Mouse (Mus musculus) MEL (cell line): Measurements from ENCODE around the gene Ntrk3. TPM values are rescaled to one million over a fixed set of nuclear protein-coding genes. Genes with fewer than 3 reads are reported as not detected.

Experiments
- DNase-seq: peaks from one replicate; pipeline ENCODE4 v3.0.0; 2011; ENCODE audit warnings: low read depth, low spot score
- H3K27ac ChIP-seq: 2 replicates; pipeline ENCODE4 v1.5.1; 2012; ENCODE audit warnings: low read depth, mild to moderate bottlenecking, control low read depth, low read length, moderate library complexity; ENCODE audit not compliant: control insufficient read depth
- H3K27me3 ChIP-seq, 2 experiments: fragments of 150-350 bp in 1 of 2; sonication (generic) in 1 of 2; 2 replicates each; pipeline ENCODE4 v1.6.1; 2012; ENCODE audit warnings: low read length in 2 of 2, mild to moderate bottlenecking in 2 of 2, improper control_type of control experiment in 1 of 2, moderate library complexity in 1 of 2; ENCODE audit not compliant: insufficient read depth in 2 of 2, control insufficient read depth in 1 of 2
- H3K36me3 ChIP-seq, 2 experiments: 2 replicates each; pipeline ENCODE4 v1.6.1; 2012 to 2014; ENCODE audit warnings: low read length in 2 of 2, improper control_type of control experiment in 1 of 2, inconsistent platforms in 1 of 2, mild to moderate bottlenecking in 1 of 2; ENCODE audit not compliant: insufficient read depth in 2 of 2, control insufficient read depth in 1 of 2
- H3K4me1 ChIP-seq, 2 experiments: fragments of 150-350 bp in 1 of 2; sonication (generic) in 1 of 2; 2 replicates each; pipeline ENCODE4 v1.6.1; 2012; ENCODE audit warnings: low read length in 2 of 2, improper control_type of control experiment in 1 of 2, mild to moderate bottlenecking in 1 of 2; ENCODE audit not compliant: insufficient read depth in 2 of 2, control insufficient read depth in 1 of 2
- H3K4me3 ChIP-seq, 2 experiments: fragments of 150-350 bp in 1 of 2; sonication (generic) in 1 of 2; 2 replicates each; pipeline ENCODE4 v1.5.1; 2012; ENCODE audit warnings: low read depth in 2 of 2, low read length in 2 of 2, mild to moderate bottlenecking in 2 of 2, moderate library complexity in 2 of 2, control low read depth in 1 of 2, improper control_type of control experiment in 1 of 2; ENCODE audit not compliant: control insufficient read depth in 1 of 2, insufficient read depth in 1 of 2
- H3K79me2 ChIP-seq: 2 replicates; pipeline ENCODE4 v1.6.1; 2012; ENCODE audit warnings: mild to moderate bottlenecking, low read length, moderate library complexity; ENCODE audit not compliant: control insufficient read depth, poor library complexity, insufficient read depth
- H3K9ac ChIP-seq: 2 replicates; pipeline ENCODE4 v1.6.1; 2012; ENCODE audit warnings: low read depth, mild to moderate bottlenecking, control low read depth, low read length, moderate library complexity; ENCODE audit not compliant: control insufficient read depth, poor library complexity, severe bottlenecking
- H3K9me3 ChIP-seq: fragments of 150-350 bp; sonication (generic); replicated peaks from 2 replicates; pipeline ENCODE4 v1.6.1; 2012; ENCODE audit warnings: mild to moderate bottlenecking, low read length, improper control_type of control experiment, moderate library complexity; ENCODE audit not compliant: insufficient read depth
- BHLHE40 ChIP-seq: IDR thresholded peaks from 2 replicates; pipeline ENCODE4 v1.6.1; 2012; ENCODE audit warnings: low read depth, mild to moderate bottlenecking, inconsistent platforms, low read length, improper control_type of control experiment, borderline replicate concordance
- CHD2 ChIP-seq: IDR thresholded peaks from 2 replicates; pipeline ENCODE4 v1.6.1; 2011; ENCODE audit warnings: low read length, improper control_type of control experiment
- ETS1 ChIP-seq: IDR thresholded peaks from 2 replicates; pipeline ENCODE4 v1.6.1; 2012; ENCODE audit warnings: low read depth, mild to moderate bottlenecking, inconsistent platforms, low read length, improper control_type of control experiment, moderate library complexity
- GABPA ChIP-seq: IDR thresholded peaks from 2 replicates; pipeline ENCODE4 v1.6.1; 2012; ENCODE audit warnings: low read depth, mild to moderate bottlenecking, inconsistent platforms, low read length, improper control_type of control experiment, moderate library complexity
- GATA1 ChIP-seq: IDR thresholded peaks from 2 replicates; pipeline ENCODE4 v1.6.1; 2011; ENCODE audit warnings: low read depth, low read length, improper control_type of control experiment
- HCFC1 ChIP-seq: IDR thresholded peaks from 2 replicates; pipeline ENCODE4 v1.6.1; 2012; ENCODE audit warnings: low read depth, mild to moderate bottlenecking, inconsistent platforms, low read length, improper control_type of control experiment, moderate library complexity
- KAT2A ChIP-seq: conservative IDR thresholded peaks from 2 replicates; pipeline ENCODE4 v1.6.1; 2012; ENCODE audit warnings: low read depth, low read length, improper control_type of control experiment, inconsistent platforms
- MAZ ChIP-seq: IDR thresholded peaks from 2 replicates; pipeline ENCODE4 v1.6.1; 2012; ENCODE audit warnings: low read depth, mild to moderate bottlenecking, inconsistent platforms, low read length, improper control_type of control experiment
- MEF2A ChIP-seq: IDR thresholded peaks from 2 replicates; pipeline ENCODE4 v1.6.1; 2014; ENCODE audit warnings: low read depth, mild to moderate bottlenecking, inconsistent platforms, low read length, improper control_type of control experiment; ENCODE audit not compliant: poor library complexity, insufficient replicate concordance, severe bottlenecking; ENCODE audit errors: extremely low read depth
- NELFE ChIP-seq: IDR thresholded peaks from 2 replicates; pipeline ENCODE4 v1.6.1; 2011; ENCODE audit warnings: low read depth, low read length, improper control_type of control experiment
- POLR2A ChIP-seq, 2 experiments: IDR thresholded peaks; 2 replicates each; pipeline ENCODE4 v1.6.1; 2011 to 2012; ENCODE audit warnings: low read length in 2 of 2, mild to moderate bottlenecking in 2 of 2, control low read depth in 1 of 2, improper control_type of control experiment in 1 of 2, low read depth in 1 of 2, moderate library complexity in 1 of 2; ENCODE audit not compliant: control insufficient read depth in 1 of 2, insufficient read depth in 1 of 2, poor library complexity in 1 of 2
- POLR2AphosphoS2 ChIP-seq: IDR thresholded peaks from 2 replicates; pipeline ENCODE4 v1.6.1; 2011; ENCODE audit warnings: low read length, improper control_type of control experiment
- POLR2AphosphoS5 ChIP-seq: IDR thresholded peaks from 2 replicates; pipeline ENCODE4 v1.6.1; 2012; ENCODE audit warnings: low read depth, borderline replicate concordance, mild to moderate bottlenecking, inconsistent platforms, low read length, moderate library complexity, mixed read lengths
- RAD21 ChIP-seq: IDR thresholded peaks from 2 replicates; pipeline ENCODE4 v1.6.1; 2011; ENCODE audit warnings: mild to moderate bottlenecking, low read depth, low read length, improper control_type of control experiment
- SMC3 ChIP-seq: IDR thresholded peaks from 2 replicates; pipeline ENCODE4 v1.6.1; 2011; ENCODE audit warnings: low read depth, low read length, improper control_type of control experiment
- TAL1 ChIP-seq: IDR thresholded peaks from 2 replicates; pipeline ENCODE4 v1.6.1; 2012; ENCODE audit warnings: mild to moderate bottlenecking, inconsistent platforms, low read length, moderate library complexity, mixed read lengths
- TBP ChIP-seq: IDR thresholded peaks from 2 replicates; pipeline ENCODE4 v1.8.0; 2011; ENCODE audit warnings: low read depth, low read length, improper control_type of control experiment
- USF1 ChIP-seq: IDR thresholded peaks from 2 replicates; pipeline ENCODE4 v1.6.1; 2014; ENCODE audit warnings: low read depth, mild to moderate bottlenecking, inconsistent platforms, low read length, improper control_type of control experiment, moderate library complexity
- ZMIZ1 ChIP-seq: IDR thresholded peaks from 2 replicates; pipeline ENCODE4 v1.6.1; 2012; ENCODE audit warnings: low read depth, mild to moderate bottlenecking, inconsistent platforms, low read length, improper control_type of control experiment, moderate library complexity
- polyA plus RNA-seq, 2 experiments: library from polyadenylated mRNA; stranded (reverse) in 1 of 2; unstranded in 1 of 2; fragments of >175 nt in 1 of 2; fragments of >200 nt in 1 of 2; gene quantifications; 2 replicates each; pipeline versions ENCODE4 v1.2.1 to v1.2.4; 2012; ENCODE audit warnings: low replicate concordance in 2 of 2, low read depth in 1 of 2; ENCODE audit not compliant: insufficient read length in 2 of 2, insufficient read depth in 1 of 2, missing spikeins in 1 of 2
- total RNA-seq: library from RNA; depleted of rRNA; stranded (reverse); fragments of 300-350 nt; gene quantifications from 2 replicates; pipeline ENCODE4 v1.2.3, GENCODE M21; 2012

Ntrk3 gene
- total and polyA plus RNA-seq, 3 experiments: 0.04 TPM; not detected in 2

DNA sequence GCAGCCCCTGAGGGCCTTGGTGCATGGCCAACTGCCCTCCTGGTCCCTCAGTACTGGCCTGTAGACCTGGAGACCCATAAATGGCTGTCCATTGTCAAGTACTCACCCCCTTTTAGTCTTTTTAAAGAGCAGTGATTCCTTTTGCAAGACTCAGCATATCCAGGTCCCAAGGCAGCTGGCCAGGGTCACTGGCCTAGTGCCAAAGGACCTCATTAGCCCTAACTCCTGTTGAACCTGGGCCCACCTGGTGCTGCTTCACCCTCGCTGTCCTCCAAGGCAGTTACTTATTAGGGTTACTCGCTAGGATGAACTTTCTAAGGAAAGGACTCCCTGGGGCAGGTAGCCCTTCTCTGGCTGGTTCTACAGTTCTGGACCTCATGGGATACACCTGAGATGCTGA lies 579.9 kb downstream of the Ntrk3 start:
- no peaks in the 10 kb centered on the region for H3K4me1 ChIP-seq
- no peaks in the 10 kb centered on the region for H3K79me2 ChIP-seq
- H3K27me3 ChIP-seq: no peaks in the 10 kb centered on the region
- no peak overlapping the region for H3K27ac ChIP-seq
- no peak overlapping the region for H3K4me3 ChIP-seq
- H3K9ac ChIP-seq: no peak overlapping the region
- H3K36me3 ChIP-seq: no peaks in the 10 kb centered on the region
- no peaks in the 10 kb centered on the region for H3K9me3 ChIP-seq
- DNase-seq: no peak
- TF ChIP-seq CHD2 (no peak), NELFE (no peak), POLR2AphosphoS2 (no peak), KAT2A (no peak), ZMIZ1 (no peak), GATA1 (no peak), RAD21 (no peak), POLR2AphosphoS5 (no peak), HCFC1 (no peak), POLR2A (IDR thresholded peaks at IDR 0.05; ENCODE audit: control insufficient read depth in 1 of 2, insufficient read depth in 1 of 2, low read depth in 1 of 2, low read length in 2 of 2, poor library complexity in 1 of 2) (no peak), MAZ (no peak), TBP (no peak), GABPA (no peak), BHLHE40 (no peak), ETS1 (no peak)

DNA sequence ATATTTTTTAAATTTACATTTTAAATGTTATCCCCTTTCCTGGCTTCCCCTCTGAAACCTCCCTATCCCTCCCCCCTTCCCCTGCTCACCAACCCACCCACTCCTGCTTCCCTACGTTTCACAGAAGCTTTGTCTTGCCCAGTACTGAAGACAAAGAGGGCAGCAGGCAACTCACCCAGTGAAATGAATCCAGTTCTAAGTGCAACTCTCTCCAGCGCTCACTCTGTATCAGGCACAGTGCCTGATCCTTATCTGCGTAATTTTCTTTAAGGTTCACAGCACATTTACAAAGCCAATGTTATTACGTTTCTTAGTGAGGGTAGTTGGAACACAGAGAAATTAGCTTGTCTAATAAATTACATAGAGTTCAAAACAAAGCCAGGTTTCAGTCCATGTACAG lies 592.6 kb downstream of the Ntrk3 start:
- Histone ChIP-seq H3K9ac (no peak overlapping the region), H3K79me2 (no peaks in the 10 kb centered on the region), H3K4me1 (no peaks in the 10 kb centered on the region), H3K4me3 (no peak overlapping the region), H3K27ac (no peak overlapping the region), H3K27me3 (no peaks in the 10 kb centered on the region), H3K9me3 (no peaks in the 10 kb centered on the region), H3K36me3 (no peaks in the 10 kb centered on the region)
- no peak for TF ChIP-seq TAL1
- no peak for TF ChIP-seq MEF2A
- no peak for TF ChIP-seq USF1
- no peak for TF ChIP-seq SMC3
- no peak for TF ChIP-seq GATA1
- TF ChIP-seq RAD21: no peak
- no peak for DNase-seq
